Mouse (Mus musculus): ENCODE data around the gene Qrsl1. TPM values are rescaled to one million over a fixed set of nuclear protein-coding genes. Genes with fewer than 3 reads are reported as not detected.

Qrsl1 gene
- total RNA-seq, 2 experiments from 2014 or later = 12.8 TPM

DNA sequence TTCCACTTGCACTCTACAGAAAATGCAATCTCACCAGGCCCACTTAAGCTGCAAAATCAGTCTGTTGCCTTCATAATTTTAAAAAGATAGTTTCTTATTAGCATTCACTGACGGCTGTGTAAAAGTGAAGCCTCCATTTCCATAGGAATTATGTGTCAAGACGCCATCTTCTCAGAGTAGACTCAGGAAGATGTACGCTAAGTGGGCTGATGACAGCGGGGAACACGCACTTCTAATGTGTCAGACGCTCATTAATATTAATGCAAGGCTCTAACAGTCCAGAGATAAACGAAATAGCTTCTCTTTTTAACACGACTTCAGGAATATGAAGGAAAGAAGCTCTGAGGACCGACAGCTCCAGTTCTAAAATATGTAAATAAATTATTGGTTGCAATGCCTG lies 13.9 kb downstream of the Qrsl1 start:
- no peak for DNase-seq (ENCODE audit: low spot score in 2 of 2)

DNA sequence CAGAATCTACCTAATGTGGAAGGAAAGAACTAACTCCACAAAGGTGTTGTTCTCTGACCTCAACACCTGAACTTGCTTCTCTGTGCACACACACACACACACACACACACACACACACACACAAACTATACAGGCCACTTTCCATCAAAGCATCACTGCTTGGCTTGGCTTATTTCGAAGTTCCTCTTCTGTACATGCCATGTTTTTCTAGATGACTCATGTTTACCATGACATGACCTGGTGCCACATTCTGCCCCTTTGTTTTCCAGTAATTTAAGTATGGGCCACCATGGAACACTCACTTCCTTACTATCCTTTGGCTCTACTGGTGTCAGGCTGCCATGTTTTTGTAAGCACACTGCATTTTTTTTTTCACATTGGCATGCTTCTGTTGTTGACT lies 30.1 kb downstream of the Qrsl1 start:
- no peak for DNase-seq (ENCODE audit: low spot score in 2 of 2)

DNA sequence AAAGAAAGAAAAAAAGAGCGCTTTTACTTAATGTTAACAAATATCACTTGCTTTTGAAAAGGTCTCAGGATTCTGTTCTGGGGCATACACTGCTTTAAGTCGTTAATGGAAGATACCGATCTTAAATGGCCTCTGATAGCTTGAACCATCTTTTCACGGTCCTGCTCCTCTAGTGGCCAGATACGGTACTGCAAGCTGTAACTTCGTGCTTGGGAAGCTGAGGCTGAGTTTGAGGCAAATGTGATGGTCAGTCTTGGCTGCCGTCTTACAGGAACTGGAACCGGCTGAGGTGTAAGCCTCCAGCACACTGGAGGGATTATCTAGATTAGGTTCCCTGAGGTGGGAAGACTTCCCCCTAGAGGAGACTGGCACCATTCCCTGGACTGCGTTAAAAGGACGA lies 30.8 kb downstream of the Qrsl1 start:
- peak in 1 of 2 experiments; percentile 10 for DNase-seq (ENCODE audit: low spot score in 2 of 2)

DNA sequence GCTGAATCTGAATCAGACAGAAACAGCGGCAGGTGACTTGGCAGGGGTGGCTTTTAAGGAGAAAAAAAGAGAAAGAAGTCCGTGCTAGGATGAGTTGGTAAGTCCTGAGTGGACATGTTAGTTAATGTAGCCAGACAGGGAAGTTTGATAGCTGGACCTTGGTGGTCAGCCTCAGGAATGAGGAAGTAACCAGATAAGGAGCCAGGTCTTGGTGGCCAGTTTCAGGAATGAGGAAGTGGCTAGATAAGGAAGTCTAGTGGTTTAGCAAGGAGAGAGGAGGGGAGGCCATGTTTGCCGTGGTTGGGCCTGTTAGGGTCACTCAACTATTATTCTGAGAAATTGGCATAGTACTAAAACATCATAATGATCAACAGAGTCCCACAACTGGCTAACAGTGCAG lies 45.2 kb downstream of the Qrsl1 start:
- no peak for DNase-seq (ENCODE audit: low spot score in 2 of 2)

DNA sequence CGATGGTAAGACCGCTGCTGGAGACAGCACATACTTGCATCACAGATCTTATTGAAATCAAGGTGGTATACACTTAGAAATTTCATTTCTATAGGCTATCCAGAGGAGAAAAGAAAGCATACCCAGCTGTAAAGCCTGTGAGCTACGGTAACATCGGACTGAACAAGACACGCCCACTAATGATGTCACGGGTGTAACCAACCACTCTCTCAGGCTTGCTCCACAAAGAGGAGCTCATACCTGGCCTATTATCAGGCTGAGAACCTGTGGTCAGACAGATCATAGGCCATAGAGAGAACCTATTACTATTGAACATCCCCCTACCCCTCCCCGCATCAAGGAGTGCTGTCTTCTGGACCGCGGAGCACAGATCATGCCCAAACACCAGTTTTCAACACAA lies 45.6 kb downstream of the Qrsl1 start:
- DNase-seq (ENCODE audit: low spot score in 2 of 2) = no peak

DNA sequence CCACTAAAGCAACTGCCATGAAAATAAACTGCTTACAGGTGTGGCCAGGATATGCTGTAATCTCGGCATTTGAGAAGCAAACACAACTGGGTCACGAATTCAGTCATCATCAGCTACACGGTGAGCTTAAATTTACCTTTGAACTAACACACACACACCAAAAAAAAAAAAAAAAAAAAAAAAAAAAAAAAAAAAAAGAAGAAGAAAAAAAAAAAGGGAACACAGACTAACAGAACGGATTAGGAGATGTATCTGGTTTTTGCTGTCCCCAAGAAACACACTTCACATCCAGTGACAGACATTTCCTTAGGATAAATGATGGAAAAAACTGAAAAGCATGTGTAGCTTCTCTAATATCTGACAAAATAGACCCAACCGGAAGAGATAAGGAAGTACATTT lies 49.6 kb downstream of the Qrsl1 start:
- DNase-seq (ENCODE audit: low spot score in 2 of 2) = no peak

DNA sequence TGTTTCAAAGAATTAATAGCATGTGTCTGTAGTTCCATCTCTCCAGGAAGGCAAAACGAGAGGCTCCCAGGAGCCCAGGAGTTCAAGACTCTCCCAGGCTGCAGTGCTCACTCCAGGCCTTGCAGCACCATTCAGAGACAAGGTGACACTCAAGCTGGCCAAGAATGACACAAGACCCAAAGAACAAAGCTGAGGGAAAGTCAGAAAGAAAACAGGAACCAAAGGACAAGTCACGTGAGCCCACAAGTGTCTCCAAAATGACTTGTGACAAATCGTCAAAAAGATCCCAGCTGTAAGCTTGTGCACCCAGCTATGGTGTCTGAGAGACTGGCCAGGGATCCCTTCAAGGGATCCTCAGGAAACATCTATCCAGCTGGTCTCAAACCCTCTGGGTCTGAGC lies 52.1 kb downstream of the Qrsl1 start:
- no peak for DNase-seq (ENCODE audit: low spot score in 2 of 2)

DNA sequence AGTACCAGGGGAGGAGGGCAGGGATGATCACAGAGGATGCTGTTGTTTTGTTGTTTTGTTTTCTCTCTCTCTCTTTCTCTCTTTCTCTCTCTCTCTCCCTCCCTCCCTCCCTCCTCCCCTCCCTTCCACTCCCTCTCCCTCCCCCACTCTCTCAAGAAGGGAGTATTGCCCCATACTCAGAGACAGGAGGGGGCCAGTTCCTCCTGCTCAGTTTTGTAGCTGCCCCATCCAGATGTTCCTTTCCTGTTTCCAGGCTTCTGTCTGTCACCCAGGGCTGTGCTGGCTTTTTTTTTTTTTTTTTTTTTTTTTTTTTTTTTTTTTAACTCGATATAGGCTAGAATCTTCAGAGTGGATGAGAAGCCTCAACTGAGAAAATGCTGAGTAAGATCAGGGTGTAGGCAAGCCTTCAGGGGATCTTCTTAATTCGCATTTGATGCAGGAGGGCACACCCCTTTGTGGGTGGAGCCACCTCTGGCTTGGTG lies 55.4 kb downstream of the Qrsl1 start:
- no peak for DNase-seq (ENCODE audit: low spot score in 2 of 2)

DNA sequence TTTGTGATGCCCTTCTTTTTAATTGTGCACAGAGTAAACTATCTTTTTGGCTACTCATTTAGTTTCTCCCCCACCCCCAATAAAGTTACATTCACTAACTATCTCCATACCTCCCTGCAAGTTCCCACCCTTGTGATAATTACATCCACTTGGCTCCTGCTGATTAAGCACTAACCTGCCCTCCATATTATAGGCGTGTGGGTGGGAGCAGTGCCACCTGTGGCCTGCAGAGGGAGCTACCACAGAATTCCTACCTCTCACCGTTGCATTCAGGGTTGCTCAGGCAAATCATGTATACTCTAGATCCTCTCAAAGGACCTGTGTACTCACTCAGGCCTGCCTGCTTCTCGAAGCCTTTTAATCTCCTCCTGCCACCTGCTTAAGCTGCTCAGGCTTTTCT lies 56.1 kb downstream of the Qrsl1 start:
- DNase-seq (ENCODE audit: low spot score in 2 of 2) = no peak

DNA sequence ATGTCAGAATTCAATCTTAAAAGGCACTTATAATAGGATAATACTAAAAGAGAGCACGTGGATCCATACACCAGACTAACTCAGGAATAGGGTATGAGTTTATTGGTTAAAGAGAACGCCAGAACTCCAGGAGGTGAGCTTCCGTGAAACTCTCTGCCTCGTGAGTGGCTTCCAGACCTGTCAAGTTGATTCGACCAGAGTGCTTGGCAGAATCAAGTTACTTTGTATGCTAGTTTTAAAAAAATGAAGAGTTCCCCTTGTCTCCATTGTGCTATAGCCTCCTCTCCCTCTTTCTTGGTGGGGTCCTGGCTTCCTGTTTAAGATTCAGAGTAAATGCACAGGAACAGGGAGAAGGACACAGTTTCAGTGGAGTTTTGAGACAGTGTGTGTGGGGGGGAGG lies 60.1 kb downstream of the Qrsl1 start:
- DNase-seq (ENCODE audit: low spot score in 2 of 2) = no peak

DNA sequence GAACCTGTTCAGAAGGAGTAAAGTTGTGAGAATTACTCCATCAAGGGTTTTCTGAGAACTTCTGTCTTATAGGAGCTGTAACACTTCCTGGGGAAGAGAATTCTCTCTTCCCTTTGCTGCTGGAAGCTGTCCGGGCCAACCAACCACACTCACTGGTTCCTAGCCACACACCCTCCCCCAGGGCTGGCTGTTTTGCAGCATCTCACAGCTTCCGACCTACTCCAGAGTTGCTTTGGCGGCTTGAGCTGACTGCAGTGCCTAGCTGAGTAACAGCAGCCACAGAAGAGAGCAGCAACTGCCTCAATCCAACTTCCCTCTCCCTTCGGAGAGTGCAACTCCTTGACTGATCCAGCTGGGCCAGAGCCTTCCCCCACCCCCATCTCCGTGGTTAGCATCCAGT lies 68.7 kb downstream of the Qrsl1 start:
- DNase-seq (ENCODE audit: low spot score in 2 of 2) = peak in 1 of 2 experiments; percentile 19

DNA sequence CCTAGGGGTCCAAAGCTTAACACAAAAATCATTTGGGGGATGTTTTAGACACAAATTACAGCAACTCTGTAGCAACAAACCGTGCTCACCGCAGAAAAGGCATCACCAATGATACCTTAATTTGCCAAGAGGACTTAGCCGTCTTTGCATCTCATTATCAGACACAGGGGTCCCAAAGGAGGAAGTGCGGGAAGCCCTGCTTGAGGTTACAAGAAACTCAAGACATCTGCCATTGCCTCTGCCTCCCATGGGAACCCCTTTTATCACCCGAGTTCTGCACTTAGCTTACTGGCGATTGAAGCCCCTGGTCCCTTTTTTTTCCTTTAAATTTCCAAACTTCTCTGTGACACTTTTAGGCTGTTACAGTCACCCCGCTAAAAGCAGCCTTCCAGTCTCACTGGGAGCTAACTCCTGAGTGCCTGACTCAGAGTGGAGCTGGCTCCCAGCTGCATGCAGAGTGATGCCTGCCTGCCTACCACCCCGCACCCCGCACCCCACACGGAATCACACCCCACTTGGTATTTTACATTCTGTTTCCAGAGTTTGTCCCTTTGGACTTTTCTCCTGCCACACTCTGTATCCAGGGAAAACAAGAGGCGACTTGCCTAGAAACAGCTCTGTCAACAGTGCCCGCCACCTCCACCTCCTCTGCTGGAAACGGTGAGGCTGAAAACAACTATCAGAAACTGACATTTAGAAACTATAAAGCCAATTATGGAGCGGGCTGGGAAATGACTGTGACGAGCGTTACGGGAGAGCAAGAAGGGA lies 71.1 kb downstream of the Qrsl1 start:
- DNase-seq (ENCODE audit: low spot score in 2 of 2) = peak; percentile 2 to 12

DNA sequence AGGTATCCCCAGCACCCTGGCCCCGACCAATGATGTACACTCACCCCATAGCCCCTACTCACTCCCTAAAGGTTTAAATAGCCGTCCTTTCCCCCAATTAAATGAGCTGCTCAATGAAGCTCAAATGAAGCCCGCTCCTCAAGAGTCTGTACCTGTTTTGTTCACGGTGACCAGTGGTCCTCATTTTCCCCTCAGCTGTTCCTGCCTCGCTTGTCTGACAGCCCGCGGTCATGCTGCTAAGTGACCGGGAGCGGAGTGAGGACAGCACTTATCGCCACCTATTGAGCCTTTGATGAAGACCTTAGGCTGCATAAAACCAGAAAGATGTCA lies 72.9 kb downstream of the Qrsl1 start:
- DNase-seq (ENCODE audit: low spot score in 2 of 2) = no peak

DNA sequence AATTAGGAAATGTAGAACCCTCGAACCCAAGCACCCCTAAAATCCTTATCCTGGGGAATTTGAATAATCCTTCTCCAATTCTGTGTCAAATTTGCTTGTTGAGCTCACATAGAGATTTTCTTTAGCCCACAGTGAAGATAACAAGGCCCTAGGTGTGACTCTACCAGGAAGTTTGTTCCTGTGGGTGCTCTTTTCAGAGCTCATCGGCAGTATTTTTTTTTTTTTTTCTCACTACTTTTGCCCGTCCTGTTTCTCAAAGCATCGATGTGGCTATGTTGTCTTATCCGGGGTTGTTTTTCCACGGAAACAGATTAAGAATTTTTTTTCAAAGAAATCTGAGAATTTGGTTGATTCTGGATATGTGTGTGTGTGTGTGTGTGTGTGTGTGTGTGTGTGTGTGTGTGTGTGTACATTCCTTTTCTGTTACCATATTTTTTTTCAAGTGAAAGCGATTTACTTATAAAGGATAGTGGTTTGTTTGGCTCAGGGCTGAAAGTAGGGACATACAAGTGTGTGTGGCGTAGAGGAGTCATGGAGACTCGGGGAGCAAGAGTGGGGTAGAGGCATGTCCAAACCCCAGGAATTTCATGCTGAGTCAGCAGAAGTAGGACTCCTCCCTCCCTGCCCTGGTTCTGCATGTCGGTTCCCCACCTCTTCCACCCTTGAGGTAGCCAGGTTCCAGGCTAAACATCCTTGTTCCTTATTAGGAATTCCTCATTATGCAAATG lies 73.4 kb downstream of the Qrsl1 start:
- no peak for DNase-seq (ENCODE audit: low spot score in 2 of 2)

DNA sequence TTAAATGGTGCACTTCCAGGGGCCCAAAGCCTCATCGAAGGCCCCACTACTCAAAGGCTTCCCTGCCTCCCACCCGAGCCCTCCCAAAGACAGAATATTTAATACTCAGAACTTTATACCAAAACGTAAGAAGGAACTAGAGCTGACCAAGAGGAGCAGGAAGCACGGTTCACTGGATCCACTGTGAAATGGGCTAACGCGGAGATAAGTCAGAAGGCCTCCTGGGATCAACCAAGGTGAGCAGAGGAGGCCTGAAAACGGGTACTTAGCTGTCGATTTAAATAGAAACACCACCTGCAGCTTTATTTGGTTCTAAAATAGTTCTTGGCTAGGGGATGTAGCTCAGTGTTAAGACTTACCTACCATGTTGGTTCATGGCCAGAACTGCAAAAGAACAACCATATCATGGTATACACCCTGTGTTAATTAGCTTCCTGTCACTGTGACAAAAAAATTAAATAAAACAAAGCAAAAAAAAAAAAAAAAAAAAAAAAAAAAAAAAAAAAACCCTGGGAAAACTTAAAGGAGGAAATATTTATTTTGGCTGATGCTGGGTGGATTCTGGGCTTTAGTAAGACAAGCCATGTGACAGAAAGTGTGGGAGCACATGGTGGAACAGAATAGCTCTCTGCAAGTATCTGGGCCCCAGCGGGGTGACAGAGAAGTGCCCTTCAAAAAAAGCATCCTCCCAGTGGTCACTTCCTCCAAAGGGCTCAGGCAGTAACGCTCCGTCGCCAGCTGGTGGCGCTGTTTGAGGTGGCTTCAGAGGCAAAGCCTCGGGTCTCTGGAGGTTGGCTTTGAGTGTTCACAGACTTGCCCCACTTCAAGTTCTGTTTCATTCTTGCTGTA lies 74.5 kb downstream of the Qrsl1 start:
- no peak for DNase-seq (ENCODE audit: low spot score in 2 of 2)

DNA sequence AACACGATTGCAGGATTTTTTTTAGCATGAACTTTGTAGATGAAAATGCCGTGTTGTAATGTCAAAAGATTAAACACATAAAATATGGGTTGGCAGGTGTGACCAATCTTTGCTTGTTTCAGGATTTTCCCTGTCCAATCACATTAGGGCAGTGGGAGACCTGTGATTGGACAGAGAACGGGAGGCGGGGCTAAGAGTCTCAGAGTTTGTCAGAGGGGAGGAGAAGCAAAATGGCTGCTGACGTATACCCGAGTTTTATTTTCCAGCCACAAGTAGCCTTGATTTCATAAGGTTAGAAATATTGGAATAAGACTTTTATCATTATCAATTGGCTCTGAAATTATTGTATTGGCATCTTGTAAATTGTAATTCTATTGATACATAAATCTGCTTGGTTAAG lies 75.8 kb downstream of the Qrsl1 start:
- DNase-seq (ENCODE audit: low spot score in 2 of 2) = no peak

DNA sequence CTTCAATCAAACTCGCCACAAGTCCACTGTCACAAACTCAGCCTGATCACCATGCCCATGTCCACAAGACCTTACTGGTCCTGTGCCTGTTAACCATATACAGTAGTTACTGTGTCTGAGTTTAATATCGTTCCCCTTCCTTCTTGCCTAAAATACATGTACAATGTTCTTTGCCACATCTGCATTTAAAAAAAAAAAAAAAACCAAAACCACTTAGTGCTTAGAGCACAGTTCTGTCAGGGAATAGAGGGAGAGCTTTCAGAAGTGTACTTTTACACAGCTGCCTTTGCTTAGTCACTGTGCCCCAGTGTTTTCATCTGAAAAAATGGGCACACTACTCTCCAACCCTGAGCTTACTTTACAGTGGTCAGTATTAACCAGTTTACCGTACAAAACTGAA lies 76.8 kb downstream of the Qrsl1 start:
- DNase-seq (ENCODE audit: low spot score in 2 of 2) = no peak

Other genes starting within 250 kb of the Qrsl1 start
- gene Rtn4ip1, start 62 bp upstream of the Qrsl1 start, total RNA-seq (2021) = 10 to 100 TPM; 13.4 to 15.4 TPM
- under 1 TPM; 0.58 to 0.66 TPM for gene Crybg1, start 247.1 kb upstream of the Qrsl1 start, total RNA-seq (2021)